Mouse (Mus musculus) mesoderm, embryonic 11.5 days (tissue): ENCODE data around the gene Snta1.

Experiments
- DNase-seq: peaks from one replicate; pipeline ENCODE4 v3.0.0-alpha.2; 2012; ENCODE audit warnings: low read depth, low spot score

The Snta1 gene

DNA sequence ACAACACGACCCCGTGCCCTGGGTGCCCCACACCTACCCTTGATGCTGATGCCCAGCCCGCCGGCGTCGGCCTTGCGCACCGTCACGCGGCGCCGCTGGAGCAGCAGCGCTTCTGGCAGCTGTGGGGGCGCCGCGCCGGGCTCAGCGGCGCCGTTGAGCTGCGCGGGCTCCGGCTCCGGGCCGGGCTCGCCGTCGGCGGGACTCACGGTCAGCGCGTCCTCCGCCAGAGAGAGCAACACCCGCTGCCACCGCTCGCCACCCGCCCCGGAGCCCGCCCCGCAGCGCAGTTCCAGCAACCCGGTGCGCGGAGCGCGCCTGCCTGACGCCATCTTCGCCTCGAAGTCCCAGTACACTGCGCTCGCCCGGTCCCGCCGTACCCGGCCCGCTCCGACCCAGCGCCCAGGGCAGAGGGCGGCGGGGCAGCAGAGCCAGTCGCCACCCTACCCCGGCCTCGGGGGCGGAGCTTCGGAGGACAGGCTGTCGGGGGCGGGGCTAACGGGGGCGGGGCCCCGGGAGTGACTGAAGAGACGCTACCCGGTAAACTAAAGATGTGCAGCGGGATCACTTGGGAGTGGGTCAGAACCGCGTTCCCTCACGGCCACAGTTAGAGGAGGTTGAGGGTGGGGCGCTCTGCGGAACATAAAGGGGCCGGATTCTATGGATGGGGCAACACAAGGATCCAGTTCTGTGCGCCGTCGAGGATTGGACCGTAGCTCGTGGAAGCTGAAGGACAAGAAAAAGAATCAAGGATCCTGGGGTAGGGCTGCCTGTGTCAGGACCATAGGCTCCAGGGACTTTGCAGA, at the start of gene Snta1:
Snta1 (minus strand) TSS at position 457 of the 803 bp plus-strand sequence.
- DNase-seq: peak; percentile 75

DNA sequence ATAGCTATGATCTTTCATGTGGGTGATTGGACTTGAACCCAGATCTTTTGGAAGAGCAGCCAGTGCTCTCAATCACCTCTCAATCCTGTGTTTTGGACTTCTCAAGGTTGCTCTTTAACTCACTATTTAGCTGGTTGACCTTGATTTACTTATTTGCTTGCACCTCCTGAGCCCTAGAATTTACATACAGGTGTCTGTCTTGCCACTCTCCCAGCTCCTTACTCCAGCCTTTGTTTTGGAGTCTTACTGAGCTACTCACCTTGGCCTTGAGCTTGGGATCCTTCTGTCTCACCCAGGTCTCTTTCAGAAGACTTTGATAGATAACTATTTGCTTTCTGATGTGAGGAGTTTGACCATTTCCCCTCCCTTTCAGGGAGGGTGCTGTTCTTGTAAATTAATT, 48.7 kb upstream of the Snta1 start:
- DNase-seq: no peak

DNA sequence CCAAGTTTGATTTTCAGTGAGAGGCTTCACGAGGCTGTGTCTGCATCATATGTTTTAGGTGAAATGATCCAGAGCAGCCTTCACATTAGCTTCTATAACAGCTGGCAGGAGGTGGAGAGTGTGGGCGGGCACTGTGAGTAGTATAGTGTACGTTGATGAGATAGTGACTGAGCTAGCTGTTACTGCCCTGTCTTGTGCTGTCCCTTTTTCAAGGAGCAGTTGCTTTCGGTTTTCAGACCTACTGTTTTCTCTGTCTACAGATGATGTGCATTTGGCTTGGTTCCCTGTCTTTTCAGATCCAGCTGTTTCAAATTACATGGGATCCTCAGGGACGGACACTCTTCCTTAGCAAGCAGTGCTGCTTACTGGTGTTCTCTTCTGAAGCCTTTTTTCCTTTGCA, 47.9 kb upstream of the Snta1 start:
- peak; percentile 37 for DNase-seq

DNA sequence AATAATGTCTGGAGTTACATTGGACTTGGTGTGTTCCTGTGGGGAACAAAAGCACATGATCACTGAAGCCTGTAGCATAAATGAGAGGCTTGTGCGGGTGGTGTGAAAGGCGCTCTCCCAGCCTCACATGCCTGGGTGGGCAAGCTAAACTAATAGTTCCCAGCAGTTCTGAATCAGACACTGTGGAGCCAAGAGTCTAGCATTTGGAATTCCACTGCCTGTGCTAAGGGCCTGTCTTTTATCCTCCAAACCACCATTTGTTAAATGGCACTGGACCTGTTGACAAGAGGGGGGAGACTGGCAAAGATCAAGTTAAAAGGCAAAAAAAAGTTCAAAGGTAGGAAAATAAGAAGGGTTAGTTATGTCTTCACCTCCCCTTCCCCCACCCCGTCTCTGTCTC, 46.7 kb upstream of the Snta1 start:
- DNase-seq: peak; percentile 56

DNA sequence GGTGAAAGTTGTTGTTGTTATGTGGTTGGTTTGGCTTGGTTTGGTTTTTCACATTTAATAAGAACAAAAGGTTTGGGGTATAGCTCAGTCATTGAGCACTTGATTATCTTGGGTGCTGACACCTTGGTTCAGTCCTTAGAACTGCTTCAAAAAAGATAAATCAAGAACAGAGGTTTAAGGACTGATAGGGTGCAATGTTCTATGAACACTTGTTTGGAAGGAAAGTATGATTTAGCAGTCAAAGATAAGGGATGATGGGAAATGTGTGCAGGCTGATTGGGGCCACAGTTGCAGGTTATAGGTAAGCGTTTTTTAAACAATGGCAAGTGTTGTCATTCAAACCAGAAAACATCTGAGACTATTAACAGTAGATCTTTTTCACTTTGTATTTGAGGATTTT, 46.2 kb upstream of the Snta1 start:
- DNase-seq: no peak

DNA sequence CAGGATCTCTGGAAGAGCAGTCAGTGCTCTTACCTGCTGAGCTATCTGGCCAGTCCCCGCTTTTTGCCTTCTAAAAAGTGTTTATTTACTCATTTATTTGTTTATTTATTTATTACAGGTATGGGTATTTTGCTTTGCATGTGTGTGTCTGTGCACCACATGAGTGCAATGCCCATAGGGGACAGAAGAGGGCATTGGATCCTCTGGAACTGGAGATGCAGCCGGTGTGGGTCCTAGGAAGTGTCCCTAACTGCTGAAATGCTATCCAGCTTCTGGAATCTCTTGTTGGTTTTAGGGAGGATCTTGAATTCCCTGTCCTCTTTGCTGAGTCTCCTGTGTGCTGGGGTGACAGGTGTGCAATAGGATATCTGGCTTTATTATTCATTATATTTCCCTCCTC, 45.1 kb upstream of the Snta1 start:
- DNase-seq: no peak

DNA sequence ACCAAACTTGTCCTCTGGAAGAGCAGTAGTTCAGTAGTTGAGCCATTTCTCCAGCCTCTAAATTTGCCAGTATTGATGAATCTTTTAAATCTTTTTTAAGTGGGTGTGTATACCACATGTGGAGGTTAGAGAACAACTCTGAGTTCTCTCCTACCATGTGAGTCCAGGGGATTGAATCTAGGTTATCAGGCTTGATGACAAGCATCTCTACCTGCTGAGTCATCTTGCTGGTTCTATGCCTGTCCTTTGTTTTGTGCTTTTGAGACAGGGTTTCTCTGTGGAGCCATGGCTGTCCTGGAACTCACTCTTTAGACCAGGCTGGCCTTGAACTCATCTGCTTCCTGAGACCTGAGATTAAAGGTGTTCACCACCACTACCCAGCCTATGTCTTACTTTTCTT, 40.7 kb upstream of the Snta1 start:
- DNase-seq: no peak

DNA sequence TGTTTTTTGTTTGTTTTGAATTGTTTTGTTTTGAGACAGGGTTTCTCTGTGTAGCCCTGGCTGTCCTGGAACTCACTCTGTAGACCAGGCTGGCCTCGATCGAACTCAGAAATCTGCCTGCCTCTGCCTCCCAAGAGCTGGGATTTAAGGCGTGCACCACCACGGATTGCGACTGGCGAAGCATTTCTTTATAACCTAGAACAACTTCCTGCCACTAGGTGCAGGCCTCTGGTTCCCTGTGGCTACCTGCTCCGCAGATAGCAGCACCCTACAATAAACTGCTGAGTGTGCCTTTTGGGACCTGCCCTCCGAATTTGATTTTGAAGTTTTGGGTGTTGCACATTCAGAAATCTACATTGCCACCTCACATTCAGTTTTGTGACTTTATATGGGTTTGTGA, 39.9 kb upstream of the Snta1 start:
- no peak for DNase-seq

DNA sequence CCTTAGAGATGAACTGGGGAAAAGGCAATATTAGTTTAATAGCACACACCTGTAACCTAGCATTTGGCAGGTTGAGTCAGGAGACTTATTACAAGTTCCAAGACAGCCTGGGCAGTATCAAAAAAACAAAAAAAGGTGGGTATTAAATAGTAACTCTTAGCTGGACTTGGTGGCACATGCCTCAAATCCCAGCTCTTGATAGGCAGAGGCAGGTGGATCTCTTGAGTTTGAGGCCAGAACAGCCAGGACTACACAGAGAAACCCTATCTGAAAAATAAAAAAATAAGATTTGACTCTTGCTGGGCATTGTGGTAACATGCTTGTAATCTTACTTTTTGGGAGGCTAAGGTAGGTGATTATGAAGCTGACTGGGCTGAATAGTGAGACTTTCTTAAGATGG, 32.6 kb upstream of the Snta1 start:
- DNase-seq: no peak

DNA sequence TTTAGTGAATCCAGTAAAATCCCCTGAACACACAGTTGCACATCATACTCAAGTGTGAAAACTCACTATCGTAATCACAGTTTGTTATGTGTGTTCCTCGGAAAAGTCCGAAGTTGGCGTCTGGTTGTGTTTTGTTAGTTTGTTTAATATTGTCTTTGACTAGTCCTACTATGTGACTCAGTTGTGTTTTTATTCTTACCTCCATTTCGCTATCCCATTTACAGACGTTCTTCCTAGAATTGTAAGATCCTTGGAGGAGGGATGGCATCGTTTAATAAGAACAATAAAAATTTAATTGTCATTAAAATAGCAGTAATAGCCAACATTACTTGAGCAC, 29.3 kb upstream of the Snta1 start:
- no peak for DNase-seq

DNA sequence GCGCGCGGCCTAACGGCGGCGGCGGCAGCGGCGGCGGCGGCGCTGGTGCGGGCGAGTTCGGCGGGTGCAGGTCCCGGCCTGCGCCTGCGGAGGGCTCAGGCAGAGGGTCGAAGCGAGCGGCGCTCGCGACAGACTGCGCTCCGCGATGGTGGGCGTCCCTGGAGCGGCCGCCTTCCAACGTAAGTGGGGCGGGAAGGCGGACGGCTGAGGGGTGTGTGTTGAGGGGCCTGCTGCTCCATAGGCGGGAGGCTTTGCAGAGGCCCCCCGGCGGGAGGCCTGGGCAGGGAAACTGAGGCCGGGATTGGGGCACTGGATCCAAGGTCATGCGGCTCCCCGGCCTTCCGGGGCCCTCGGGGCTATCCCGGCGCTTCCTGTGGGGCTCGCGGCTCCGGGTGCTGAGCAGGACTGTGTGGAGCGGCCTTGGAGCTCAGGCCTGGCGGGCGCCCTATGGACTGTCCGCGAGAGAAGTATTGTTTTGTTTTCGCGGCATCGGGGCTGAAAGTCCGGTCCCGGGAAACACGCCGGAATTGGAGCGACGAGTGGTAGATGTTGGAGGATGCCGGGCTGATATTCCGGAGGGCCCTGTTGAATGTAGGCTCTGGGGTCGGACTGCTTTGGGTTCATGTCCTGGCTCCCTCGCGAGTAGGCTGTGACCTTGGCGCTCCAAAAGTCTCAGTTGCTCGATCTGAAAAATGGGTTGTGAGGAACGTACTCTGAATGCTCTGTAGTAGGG, 28.7 kb upstream of the Snta1 start, which contains the start of gene Cbfa2t2:
Cbfa2t2 (plus strand) TSS at position 24 of the 733 bp plus-strand sequence.
- peak; percentile 59 for DNase-seq

DNA sequence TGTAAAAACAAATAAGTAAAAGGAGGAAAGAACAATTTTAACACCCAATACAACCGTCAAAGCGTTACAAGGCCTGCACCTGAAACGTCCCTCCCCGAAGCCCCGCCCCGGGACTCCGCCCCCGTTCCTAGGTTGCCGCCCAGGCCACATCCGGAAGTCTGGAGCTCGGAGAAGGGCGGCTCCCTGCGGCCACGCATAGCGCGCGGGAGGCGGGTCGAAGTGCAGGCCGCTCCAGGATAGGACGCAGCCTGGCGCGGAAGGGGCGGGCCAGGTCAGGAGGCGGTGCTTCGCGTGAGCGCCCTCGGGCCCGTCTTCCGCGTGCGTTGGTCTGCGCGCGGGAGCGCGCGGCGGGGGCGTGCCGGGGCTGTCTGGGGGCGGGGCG, 28.2 kb upstream of the Snta1 start:
- peak; percentile 99 for DNase-seq

DNA sequence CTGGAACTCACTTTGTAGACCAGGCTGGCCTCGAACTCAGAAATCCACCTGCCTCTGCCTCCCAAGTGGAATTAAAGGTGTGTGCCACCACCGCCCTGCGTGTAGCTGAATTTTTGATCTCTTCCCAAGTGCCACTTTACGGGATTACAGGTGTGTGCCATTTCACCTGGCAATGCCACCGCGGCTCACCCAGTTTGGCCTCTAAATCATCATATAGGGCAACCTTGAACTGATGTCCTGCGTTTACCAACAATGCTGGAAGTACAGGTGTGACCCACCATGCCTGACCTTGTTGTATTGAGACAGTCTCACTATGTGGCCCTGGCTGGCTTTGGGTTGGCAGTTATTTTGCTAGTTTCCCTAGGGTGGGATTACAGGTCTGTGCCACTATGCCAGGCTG, 26.8 kb upstream of the Snta1 start:
- no peak for DNase-seq

DNA sequence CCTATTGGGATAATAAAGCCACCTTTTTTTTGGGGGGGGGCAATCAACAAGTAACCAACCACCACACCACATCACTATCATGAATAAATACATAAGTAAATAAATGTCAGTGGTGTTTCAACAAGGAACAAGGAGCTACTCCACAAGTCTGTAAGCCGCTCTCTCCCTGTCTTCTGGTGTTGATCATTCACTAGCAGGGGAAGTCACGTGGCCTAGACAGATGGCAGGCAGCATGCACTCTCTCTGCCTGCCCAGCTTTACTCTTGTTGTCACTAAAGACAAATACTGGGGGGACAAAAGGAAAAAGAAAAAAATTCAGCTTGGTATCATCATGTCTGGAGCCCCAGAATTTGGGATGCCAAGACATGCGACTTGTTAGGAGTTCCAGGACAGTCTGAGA, 25.5 kb upstream of the Snta1 start:
- DNase-seq: no peak

DNA sequence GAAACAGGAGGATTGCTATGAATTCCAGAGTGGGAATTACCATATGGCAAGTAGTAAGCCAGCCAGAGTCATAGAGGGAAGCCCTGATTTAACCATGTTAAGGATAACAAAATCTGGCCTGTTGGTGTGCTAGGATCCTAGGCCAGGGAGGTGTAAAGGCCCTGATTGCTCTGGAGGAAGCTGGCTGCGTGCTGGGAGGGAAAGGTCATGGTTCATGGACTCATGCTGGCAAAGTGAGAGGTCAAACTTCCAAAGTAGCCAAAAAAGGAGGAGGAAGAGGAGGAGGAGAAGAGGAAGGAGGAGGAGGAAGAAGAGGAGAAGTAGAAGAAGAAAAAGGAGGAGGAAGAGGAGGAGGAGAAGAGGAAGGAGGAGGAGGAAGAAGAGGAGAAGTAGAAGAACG, 24.8 kb upstream of the Snta1 start:
- DNase-seq: no peak

DNA sequence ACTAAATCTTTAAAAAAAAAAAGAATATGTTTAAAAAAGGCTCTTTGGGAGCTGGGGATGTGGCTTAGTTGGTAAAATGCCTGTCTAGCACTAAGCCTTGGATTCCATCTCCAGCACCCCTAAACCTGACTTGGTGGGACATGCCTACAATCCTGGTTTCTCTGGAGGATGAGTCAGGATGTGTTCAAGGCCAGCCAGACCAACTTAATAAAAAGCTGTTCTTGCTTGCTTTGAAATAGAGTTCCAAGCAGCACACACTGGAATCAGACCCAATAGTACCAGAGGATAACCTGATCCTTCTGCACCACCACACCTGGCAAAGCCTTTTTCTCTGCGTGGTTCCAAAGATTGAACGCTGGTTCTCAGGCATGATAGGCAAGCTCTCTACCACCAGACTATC, 22.7 kb upstream of the Snta1 start:
- DNase-seq: no peak

DNA sequence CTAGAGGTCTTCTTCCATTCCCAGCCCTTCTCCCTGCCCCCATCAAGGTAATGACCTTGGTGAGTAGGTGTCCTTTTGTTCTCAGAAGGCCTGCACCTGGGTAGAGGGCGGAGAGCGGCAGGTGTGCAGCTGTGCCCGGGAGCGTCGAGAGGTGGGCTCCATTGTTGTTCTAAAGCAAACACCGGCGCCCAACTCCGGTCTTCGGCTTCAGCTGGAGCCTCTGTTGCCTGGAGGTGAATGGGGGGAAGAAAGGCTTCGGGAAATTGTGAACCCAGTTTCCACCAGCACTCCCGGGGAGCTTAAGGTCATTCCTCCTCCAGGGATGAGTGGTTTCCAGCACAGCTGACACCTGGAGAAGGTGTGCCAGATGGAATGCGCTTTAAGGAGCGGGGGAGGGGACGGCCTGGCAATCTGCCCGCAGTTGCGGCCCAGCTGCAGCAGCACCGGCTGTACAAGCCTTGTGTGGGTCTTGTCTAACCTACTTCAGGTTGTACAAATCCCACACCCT, 20.0 kb upstream of the Snta1 start:
- peak; percentile 37 for DNase-seq

DNA sequence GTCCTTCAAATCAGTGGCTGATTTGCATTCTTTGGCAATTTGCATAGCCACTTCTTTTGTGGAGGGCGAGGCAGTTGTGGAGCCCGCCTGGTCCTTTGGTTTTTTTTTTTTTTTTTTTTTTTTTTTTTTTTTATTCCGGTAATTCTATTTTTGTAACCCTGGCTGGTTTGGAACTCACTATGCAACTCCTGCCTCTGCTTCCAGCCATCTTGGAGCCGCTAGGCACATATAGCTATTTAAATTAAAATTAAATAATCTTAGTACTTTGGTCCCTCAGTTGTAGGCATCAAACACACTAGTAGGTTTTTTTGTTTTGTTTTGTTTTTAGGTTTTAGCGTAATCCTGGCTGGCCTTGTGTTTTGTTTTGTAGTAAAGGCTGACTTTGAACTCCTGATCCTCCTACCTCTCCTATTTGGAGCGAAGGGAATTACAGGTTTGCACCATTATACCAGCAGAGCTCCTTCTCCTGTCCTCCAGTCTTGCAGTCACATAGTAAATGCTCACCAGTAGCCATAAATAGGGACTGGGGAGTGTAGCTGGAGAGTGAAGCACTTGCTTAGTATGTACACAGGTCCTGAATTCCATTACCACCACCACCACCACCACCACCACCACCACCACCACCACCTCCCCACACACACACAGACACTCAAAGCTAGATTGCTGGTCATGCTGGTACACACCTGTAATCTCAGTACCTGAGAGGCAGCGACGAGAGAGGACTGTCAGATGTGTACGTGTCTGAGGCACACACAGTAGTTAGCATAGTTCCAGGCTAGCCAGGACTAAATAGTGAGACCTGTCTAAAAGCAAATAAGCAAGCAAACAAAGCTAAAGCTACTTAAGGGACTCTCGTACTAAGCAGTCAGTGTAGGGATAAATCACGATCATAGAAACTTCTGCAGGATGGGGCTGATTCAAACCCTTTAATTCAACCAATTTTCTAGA, 19.3 kb upstream of the Snta1 start:
- DNase-seq: no peak

DNA sequence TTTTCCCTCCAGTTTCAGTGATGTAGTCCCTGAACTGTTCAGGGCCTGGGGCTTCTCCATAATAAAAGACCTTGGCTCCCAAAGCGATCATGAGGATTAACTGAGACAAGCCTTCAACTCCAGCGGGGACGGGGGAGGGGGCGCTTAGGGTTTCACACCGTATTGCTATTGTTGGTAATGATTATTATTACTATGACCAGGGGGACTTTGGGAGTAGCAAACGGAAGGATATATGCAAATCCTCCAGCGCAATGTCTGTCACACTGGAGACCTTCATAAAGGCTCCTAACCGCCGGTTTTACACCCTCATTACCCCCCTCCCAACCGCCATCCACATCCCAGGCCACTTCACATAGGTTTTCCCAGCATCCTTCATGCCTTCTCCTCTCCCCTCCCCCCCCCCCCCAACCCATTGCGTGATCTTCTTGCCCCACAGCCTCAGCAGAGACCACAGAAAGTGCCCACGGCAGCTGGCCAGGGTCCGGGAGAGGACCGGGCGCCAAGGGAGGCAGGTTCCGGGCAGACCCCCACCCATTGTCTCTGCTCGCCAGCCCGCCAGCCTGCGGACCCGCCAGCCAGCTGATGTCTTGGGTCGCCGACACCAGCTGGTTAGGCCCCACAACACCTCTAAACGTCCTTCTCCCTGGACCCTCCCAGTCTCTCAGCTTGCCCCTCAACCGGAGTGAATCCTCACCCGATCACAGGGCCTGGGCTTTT, 18.4 kb upstream of the Snta1 start:
- peak; percentile 60 for DNase-seq

DNA sequence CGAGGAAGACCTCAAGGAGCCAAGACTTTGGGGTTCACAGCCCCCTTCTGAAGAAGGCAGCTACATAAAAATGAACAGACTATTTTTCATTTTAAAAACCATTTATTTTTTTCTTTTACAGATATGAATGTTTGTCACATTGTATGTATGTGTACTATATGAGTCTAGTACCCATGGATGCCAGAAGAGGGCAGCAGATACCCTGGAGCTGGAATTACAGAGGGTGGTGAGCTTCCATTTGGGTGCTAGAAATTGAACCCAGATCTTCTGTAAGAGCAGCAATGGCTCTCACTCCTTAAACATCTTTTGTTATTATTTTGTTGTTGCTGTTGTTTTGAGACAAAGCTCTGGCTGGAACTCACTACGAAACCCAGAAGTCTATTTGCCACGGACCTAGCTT, 17.6 kb upstream of the Snta1 start:
- no peak for DNase-seq

DNA sequence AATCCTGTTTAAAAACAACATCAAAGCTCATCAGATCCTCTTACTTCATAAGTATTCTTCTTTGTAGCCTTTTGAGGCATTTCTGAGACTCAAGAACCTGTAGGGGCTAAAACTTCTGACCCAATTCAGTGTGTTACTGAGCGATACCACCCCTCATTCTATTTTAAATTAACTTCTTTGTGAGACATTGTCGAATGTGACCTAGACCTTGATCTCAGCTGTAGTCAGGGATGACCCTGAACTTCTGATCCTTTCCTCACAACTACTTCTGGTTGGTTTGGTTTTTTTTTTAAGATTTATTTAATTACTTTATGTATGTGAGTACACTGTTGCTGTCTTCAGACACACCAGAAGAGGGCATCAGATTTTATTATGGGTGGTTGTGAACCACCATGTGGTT, 15.6 kb upstream of the Snta1 start:
- no peak for DNase-seq
